Mouse (Mus musculus) C2C12 (cell line): ENCODE data around the gene Gm42791. TPM values are rescaled to one million over a fixed set of nuclear protein-coding genes. Genes with fewer than 3 reads are reported as not detected.

ENCODE experiments used
- H3K27me3 ChIP-seq: one replicate; pipeline ENCODE4 v1.6.1; 2011; ENCODE audit not compliant: control insufficient read depth, insufficient read depth, insufficient read length
- H3K36me3 ChIP-seq: one replicate; pipeline ENCODE4 v1.6.1; 2011; ENCODE audit not compliant: control insufficient read depth, insufficient read depth
- H3K4me3 ChIP-seq: one replicate; pipeline ENCODE4 v1.5.1; 2011; ENCODE audit warnings: mild to moderate bottlenecking, control low read depth; ENCODE audit not compliant: poor library complexity, insufficient read depth, severe bottlenecking
- H3K79me2 ChIP-seq: one replicate; pipeline ENCODE4 v1.6.1; 2011; ENCODE audit not compliant: control insufficient read depth, insufficient read depth
- H3K79me3 ChIP-seq: one replicate; pipeline ENCODE4 v1.6.1; 2011; ENCODE audit warnings: low read depth, control low read depth
- H3ac ChIP-seq: one replicate; pipeline ENCODE3; 2011; ENCODE audit warnings: low read depth; ENCODE audit not compliant: control insufficient read depth, insufficient read length
- CEBPB ChIP-seq: IDR thresholded peaks from one replicate; pipeline ENCODE4 v1.6.1; 2011; ENCODE audit warnings: low read depth, mild to moderate bottlenecking, control low read depth, moderate library complexity
- CTCF ChIP-seq: IDR thresholded peaks from one replicate; pipeline ENCODE4 v1.5.1; 2011; ENCODE audit not compliant: control insufficient read depth, insufficient read depth, insufficient read length
- FOSL1 ChIP-seq: IDR thresholded peaks from one replicate; pipeline ENCODE4 v1.8.0; 2011; ENCODE audit warnings: mild to moderate bottlenecking, low read length; ENCODE audit not compliant: poor library complexity, insufficient read depth, severe bottlenecking
- MAX ChIP-seq: IDR thresholded peaks from one replicate; pipeline ENCODE4 v1.6.1; 2011; ENCODE audit warnings: mild to moderate bottlenecking, control low read depth
- MYOD1 ChIP-seq: IDR thresholded peaks from one replicate; pipeline ENCODE4 v1.6.1; 2011; ENCODE audit warnings: low read depth; ENCODE audit not compliant: control insufficient read depth, insufficient read length
- MYOG ChIP-seq: IDR thresholded peaks from one replicate; pipeline ENCODE4 v1.6.1; 2011; ENCODE audit not compliant: control insufficient read depth, insufficient read length; ENCODE audit errors: extremely low read depth
- USF1 ChIP-seq: IDR thresholded peaks from one replicate; pipeline ENCODE4 v1.6.1; 2011; ENCODE audit warnings: low read depth, mild to moderate bottlenecking, control low read depth, moderate library complexity
- polyA plus RNA-seq: library from polyadenylated mRNA; unstranded; fragments of >200 nt; fragmentation: generic; extraction: Trizol; gene quantifications from one replicate; pipeline ENCODE4 v1.2.1, GENCODE M21; 2012; ENCODE audit warnings: missing spikeins

Gm42791 gene
- polyA plus RNA-seq, 1 experiment: not detected

DNA sequence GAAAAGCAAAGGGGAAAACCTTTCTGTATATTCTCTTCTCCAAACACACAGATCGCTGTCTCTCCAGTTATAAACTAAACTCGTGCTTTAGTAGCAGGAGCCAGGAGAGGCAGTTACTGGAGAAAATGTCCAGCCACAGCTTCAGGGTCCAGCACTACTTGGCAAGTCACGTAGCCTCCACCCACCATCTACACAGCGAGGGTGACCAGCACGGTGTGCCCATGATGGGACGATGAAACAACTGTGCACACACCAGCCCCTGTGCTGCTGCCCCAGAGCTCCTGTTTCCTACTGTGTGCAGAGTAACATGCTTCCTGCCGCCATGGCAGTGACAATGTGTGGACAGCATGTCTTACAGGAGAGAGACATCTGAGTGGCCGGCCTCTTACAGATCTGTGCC is 121.8 kb downstream of the Gm42791 start:
- Histone ChIP-seq H3ac (no peak overlapping the region), H3K79me3 (no peaks in the 10 kb centered on the region), H3K79me2 (no peaks in the 10 kb centered on the region), H3K36me3 (no peaks in the 10 kb centered on the region), H3K4me3 (no peak overlapping the region), H3K27me3 (no peaks in the 10 kb centered on the region)
- no peak for TF ChIP-seq FOSL1
- TF ChIP-seq MAX: no peak
- no peak for TF ChIP-seq USF1
- TF ChIP-seq CEBPB: no peak
- no peak for TF ChIP-seq MYOD1
- TF ChIP-seq CTCF: no peak
- TF ChIP-seq MYOG: no peak

DNA sequence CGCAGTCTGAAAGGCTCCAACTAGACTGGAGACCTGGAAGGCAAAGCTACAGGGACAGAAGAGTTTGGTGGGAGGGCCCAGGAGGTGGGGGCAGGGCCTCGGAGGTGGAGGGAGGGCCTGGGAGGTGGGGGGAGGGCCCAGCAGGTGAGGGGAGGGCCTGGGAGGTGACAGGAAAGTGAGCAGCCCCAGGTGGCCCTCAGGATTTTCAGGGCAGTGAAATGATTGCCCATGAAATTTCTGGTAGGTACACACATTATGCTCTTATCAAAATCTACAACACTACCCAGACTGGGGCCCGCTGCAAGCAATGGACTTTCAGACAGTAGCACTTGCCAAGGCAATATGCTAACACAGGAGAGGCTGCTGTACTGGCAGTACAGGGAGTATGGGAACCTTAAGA is 125.4 kb downstream of the Gm42791 start:
- TF ChIP-seq MYOD1 (no peak), FOSL1 (no peak), MYOG (no peak), CEBPB (no peak), USF1 (no peak), CTCF (no peak), MAX (no peak)
- Histone ChIP-seq H3K36me3 (no peaks in the 10 kb centered on the region), H3K27me3 (no peaks in the 10 kb centered on the region), H3K79me2 (no peaks in the 10 kb centered on the region), H3K79me3 (no peaks in the 10 kb centered on the region), H3ac (no peak overlapping the region), H3K4me3 (no peak overlapping the region)

DNA sequence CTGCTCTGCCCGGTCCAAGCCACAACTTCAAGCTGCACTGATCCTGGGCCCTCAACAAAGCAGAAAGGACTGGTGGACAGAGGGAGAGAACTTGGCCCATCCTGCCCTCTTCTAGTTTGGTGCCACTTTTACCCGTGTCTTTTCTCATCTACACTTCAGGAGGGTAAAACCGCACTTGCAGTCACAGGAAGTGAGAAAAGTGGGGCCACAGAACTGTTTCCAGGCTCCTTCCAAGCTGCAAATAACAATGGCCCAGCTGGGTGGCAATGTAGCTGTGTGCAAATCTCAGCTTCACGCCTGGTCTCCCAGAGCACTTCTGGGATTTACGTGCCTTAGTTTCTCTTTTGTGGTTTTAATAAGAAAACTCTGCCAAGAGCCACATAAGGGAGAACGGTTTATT is 127.2 kb downstream of the Gm42791 start:
- TF ChIP-seq CTCF (no peak), MYOG (no peak), FOSL1 (no peak), USF1 (no peak), MAX (no peak), MYOD1 (no peak), CEBPB (no peak)
- H3K79me3 ChIP-seq: no peaks in the 10 kb centered on the region
- no peaks in the 10 kb centered on the region for H3K36me3 ChIP-seq
- H3ac ChIP-seq: no peak overlapping the region
- no peak overlapping the region for H3K4me3 ChIP-seq
- no peaks in the 10 kb centered on the region for H3K79me2 ChIP-seq
- no peaks in the 10 kb centered on the region for H3K27me3 ChIP-seq

DNA sequence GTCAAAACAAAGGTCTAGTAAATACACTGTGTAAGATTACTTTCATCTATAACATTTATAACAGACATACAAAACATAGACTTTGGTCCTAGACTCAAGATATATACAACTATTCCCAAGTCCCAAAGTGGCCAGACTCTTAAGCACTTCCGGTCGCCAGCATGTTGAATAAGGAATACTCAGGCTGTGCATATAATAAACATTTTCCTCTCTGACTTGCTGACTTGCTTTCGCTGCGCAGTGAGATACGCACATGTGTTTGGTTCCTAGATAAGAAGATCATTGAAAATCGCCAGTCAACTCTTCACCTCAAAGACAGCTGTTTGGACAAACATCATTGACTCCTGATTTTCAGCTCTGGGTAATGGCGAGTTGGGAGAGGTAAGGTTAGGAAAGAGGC is 127.8 kb downstream of the Gm42791 start:
- Histone ChIP-seq H3K27me3 (no peaks in the 10 kb centered on the region), H3ac (no peak overlapping the region), H3K79me2 (no peaks in the 10 kb centered on the region), H3K36me3 (no peaks in the 10 kb centered on the region), H3K4me3 (no peak overlapping the region), H3K79me3 (no peaks in the 10 kb centered on the region)
- TF ChIP-seq CEBPB: no peak
- TF ChIP-seq MAX: no peak
- TF ChIP-seq CTCF: no peak
- no peak for TF ChIP-seq MYOD1
- no peak for TF ChIP-seq MYOG
- no peak for TF ChIP-seq USF1
- TF ChIP-seq FOSL1: no peak

DNA sequence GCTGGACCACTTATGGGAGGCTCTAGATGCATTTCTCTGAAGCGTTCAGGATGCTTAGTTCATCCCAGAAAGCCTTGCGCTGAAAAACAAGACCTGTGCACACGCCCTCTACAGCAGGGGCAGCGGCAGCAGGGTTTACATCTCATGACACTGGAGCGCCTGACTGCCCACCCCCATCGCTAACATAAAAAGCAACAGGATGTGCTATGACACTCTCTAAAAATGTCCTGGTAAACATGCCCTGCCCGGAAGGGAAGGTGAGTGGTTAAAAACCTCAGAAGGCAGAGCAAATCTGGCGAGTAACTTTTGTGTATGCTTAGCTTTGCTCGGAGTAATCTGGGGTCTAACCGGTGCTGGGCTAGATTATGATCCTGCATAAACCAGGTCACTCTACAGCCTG is 128.4 kb downstream of the Gm42791 start:
- Histone ChIP-seq H3K79me3 (no peaks in the 10 kb centered on the region), H3K79me2 (no peaks in the 10 kb centered on the region), H3K27me3 (no peaks in the 10 kb centered on the region), H3K36me3 (no peaks in the 10 kb centered on the region), H3ac (no peak overlapping the region), H3K4me3 (no peak overlapping the region)
- TF ChIP-seq MYOG (no peak), CTCF (no peak), USF1 (no peak), FOSL1 (no peak), CEBPB (no peak), MAX (no peak), MYOD1 (no peak)

DNA sequence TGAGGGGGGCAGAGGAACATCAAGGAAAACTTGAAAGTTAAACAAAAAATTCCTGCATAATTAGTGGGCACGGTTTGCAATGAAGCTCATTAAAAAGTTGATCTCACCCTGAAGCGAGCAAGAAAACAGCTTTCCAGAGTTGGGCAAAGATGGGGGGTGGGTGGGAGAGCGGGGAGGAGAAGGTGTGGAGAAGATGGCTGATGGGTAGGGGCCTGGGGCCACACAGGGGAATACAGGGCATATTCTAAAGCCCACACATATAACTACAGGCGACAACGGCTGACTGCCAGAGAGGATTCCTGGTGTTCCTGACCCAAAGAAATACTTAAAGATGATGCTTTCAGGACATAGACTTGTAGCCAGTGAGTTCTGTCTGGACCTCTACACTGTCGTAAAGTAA is 131.5 kb downstream of the Gm42791 start:
- no peaks in the 10 kb centered on the region for H3K79me3 ChIP-seq
- no peak overlapping the region for H3ac ChIP-seq
- H3K36me3 ChIP-seq: no peaks in the 10 kb centered on the region
- no peaks in the 10 kb centered on the region for H3K79me2 ChIP-seq
- H3K27me3 ChIP-seq: peaks cover 4% of the 10 kb centered on the region
- no peak overlapping the region for H3K4me3 ChIP-seq
- TF ChIP-seq CTCF (no peak), MYOD1 (no peak), FOSL1 (no peak), CEBPB (no peak), MAX (no peak)
